Mouse (Mus musculus) MEL (cell line): ENCODE measurements around the gene Usp22. TPM values are rescaled to one million over a fixed set of nuclear protein-coding genes. Genes with fewer than 3 reads are reported as not detected.

Experiments used
- DNase-seq: peaks from one replicate; pipeline ENCODE4 v3.0.0; 2011; ENCODE audit warnings: low read depth, low spot score
- H3K27ac ChIP-seq: 2 replicates; pipeline ENCODE4 v1.5.1; 2012; ENCODE audit warnings: low read depth, mild to moderate bottlenecking, control low read depth, low read length, moderate library complexity; ENCODE audit not compliant: control insufficient read depth
- H3K27me3 ChIP-seq, 2 experiments: fragments of 150-350 bp in 1 of 2; sonication (generic) in 1 of 2; 2 replicates each; pipeline ENCODE4 v1.6.1; 2012; ENCODE audit warnings: low read length in 2 of 2, mild to moderate bottlenecking in 2 of 2, improper control_type of control experiment in 1 of 2, moderate library complexity in 1 of 2; ENCODE audit not compliant: insufficient read depth in 2 of 2, control insufficient read depth in 1 of 2
- H3K36me3 ChIP-seq, 2 experiments: 2 replicates each; pipeline ENCODE4 v1.6.1; 2012 to 2014; ENCODE audit warnings: low read length in 2 of 2, improper control_type of control experiment in 1 of 2, inconsistent platforms in 1 of 2, mild to moderate bottlenecking in 1 of 2; ENCODE audit not compliant: insufficient read depth in 2 of 2, control insufficient read depth in 1 of 2
- H3K4me1 ChIP-seq, 2 experiments: fragments of 150-350 bp in 1 of 2; sonication (generic) in 1 of 2; 2 replicates each; pipeline ENCODE4 v1.6.1; 2012; ENCODE audit warnings: low read length in 2 of 2, improper control_type of control experiment in 1 of 2, mild to moderate bottlenecking in 1 of 2; ENCODE audit not compliant: insufficient read depth in 2 of 2, control insufficient read depth in 1 of 2
- H3K4me3 ChIP-seq, 2 experiments: fragments of 150-350 bp in 1 of 2; sonication (generic) in 1 of 2; 2 replicates each; pipeline ENCODE4 v1.5.1; 2012; ENCODE audit warnings: low read depth in 2 of 2, low read length in 2 of 2, mild to moderate bottlenecking in 2 of 2, moderate library complexity in 2 of 2, control low read depth in 1 of 2, improper control_type of control experiment in 1 of 2; ENCODE audit not compliant: control insufficient read depth in 1 of 2, insufficient read depth in 1 of 2
- H3K79me2 ChIP-seq: 2 replicates; pipeline ENCODE4 v1.6.1; 2012; ENCODE audit warnings: mild to moderate bottlenecking, low read length, moderate library complexity; ENCODE audit not compliant: control insufficient read depth, poor library complexity, insufficient read depth
- H3K9ac ChIP-seq: 2 replicates; pipeline ENCODE4 v1.6.1; 2012; ENCODE audit warnings: low read depth, mild to moderate bottlenecking, control low read depth, low read length, moderate library complexity; ENCODE audit not compliant: control insufficient read depth, poor library complexity, severe bottlenecking
- H3K9me3 ChIP-seq: fragments of 150-350 bp; sonication (generic); replicated peaks from 2 replicates; pipeline ENCODE4 v1.6.1; 2012; ENCODE audit warnings: mild to moderate bottlenecking, low read length, improper control_type of control experiment, moderate library complexity; ENCODE audit not compliant: insufficient read depth
- CHD1 ChIP-seq: IDR thresholded peaks from 2 replicates; pipeline ENCODE4 v1.6.1; 2012; ENCODE audit warnings: low read depth, mild to moderate bottlenecking, inconsistent platforms, low read length, improper control_type of control experiment
- CTCF ChIP-seq, 3 experiments: IDR thresholded peaks in 2 of 3; conservative IDR thresholded peaks in 1 of 3; 2 replicates each; pipeline ENCODE4 v1.5.1; 2011 to 2012; ENCODE audit warnings: low read length in 3 of 3, low read depth in 2 of 3, mild to moderate bottlenecking in 2 of 3, improper control_type of control experiment in 1 of 3, inconsistent platforms in 1 of 3, mixed read lengths in 1 of 3, moderate library complexity in 1 of 3; ENCODE audit not compliant: control insufficient read depth in 1 of 3, insufficient read depth in 1 of 3, poor library complexity in 1 of 3, severe bottlenecking in 1 of 3
- EP300 ChIP-seq, 2 experiments: IDR thresholded peaks; 2 replicates each; pipeline ENCODE4 v1.6.1; 2011; ENCODE audit warnings: improper control_type of control experiment in 2 of 2, low read length in 2 of 2, low read depth in 1 of 2, mild to moderate bottlenecking in 1 of 2
- ETS1 ChIP-seq: IDR thresholded peaks from 2 replicates; pipeline ENCODE4 v1.6.1; 2012; ENCODE audit warnings: low read depth, mild to moderate bottlenecking, inconsistent platforms, low read length, improper control_type of control experiment, moderate library complexity
- GABPA ChIP-seq: IDR thresholded peaks from 2 replicates; pipeline ENCODE4 v1.6.1; 2012; ENCODE audit warnings: low read depth, mild to moderate bottlenecking, inconsistent platforms, low read length, improper control_type of control experiment, moderate library complexity
- HCFC1 ChIP-seq: IDR thresholded peaks from 2 replicates; pipeline ENCODE4 v1.6.1; 2012; ENCODE audit warnings: low read depth, mild to moderate bottlenecking, inconsistent platforms, low read length, improper control_type of control experiment, moderate library complexity
- JUND ChIP-seq: IDR thresholded peaks from 2 replicates; pipeline ENCODE4 v1.6.1; 2011; ENCODE audit warnings: low read depth, mild to moderate bottlenecking, improper control_type of control experiment, low read length
- KAT2A ChIP-seq: conservative IDR thresholded peaks from 2 replicates; pipeline ENCODE4 v1.6.1; 2012; ENCODE audit warnings: low read depth, low read length, improper control_type of control experiment, inconsistent platforms
- MAZ ChIP-seq: IDR thresholded peaks from 2 replicates; pipeline ENCODE4 v1.6.1; 2012; ENCODE audit warnings: low read depth, mild to moderate bottlenecking, inconsistent platforms, low read length, improper control_type of control experiment
- MXI1 ChIP-seq: IDR thresholded peaks from 2 replicates; pipeline ENCODE4 v1.6.1; 2011; ENCODE audit warnings: mild to moderate bottlenecking, low read depth, low read length, improper control_type of control experiment
- MYC ChIP-seq: IDR thresholded peaks from 2 replicates; pipeline ENCODE4 v1.6.1; 2011; ENCODE audit warnings: low read depth, mild to moderate bottlenecking, low read length, improper control_type of control experiment, moderate library complexity
- NELFE ChIP-seq: IDR thresholded peaks from 2 replicates; pipeline ENCODE4 v1.6.1; 2011; ENCODE audit warnings: low read depth, low read length, improper control_type of control experiment
- POLR2A ChIP-seq, 2 experiments: IDR thresholded peaks; 2 replicates each; pipeline ENCODE4 v1.6.1; 2011 to 2012; ENCODE audit warnings: low read length in 2 of 2, mild to moderate bottlenecking in 2 of 2, control low read depth in 1 of 2, improper control_type of control experiment in 1 of 2, low read depth in 1 of 2, moderate library complexity in 1 of 2; ENCODE audit not compliant: control insufficient read depth in 1 of 2, insufficient read depth in 1 of 2, poor library complexity in 1 of 2
- POLR2AphosphoS5 ChIP-seq: IDR thresholded peaks from 2 replicates; pipeline ENCODE4 v1.6.1; 2012; ENCODE audit warnings: low read depth, borderline replicate concordance, mild to moderate bottlenecking, inconsistent platforms, low read length, moderate library complexity, mixed read lengths
- SIN3A ChIP-seq: IDR thresholded peaks from 2 replicates; pipeline ENCODE4 v1.6.1; 2012; ENCODE audit warnings: low read length, improper control_type of control experiment, inconsistent platforms
- TAL1 ChIP-seq: IDR thresholded peaks from 2 replicates; pipeline ENCODE4 v1.6.1; 2012; ENCODE audit warnings: mild to moderate bottlenecking, inconsistent platforms, low read length, moderate library complexity, mixed read lengths
- ZNF384 ChIP-seq: IDR thresholded peaks from 2 replicates; pipeline ENCODE4 v1.6.1; 2012; ENCODE audit warnings: low read depth, mild to moderate bottlenecking, inconsistent platforms, low read length, improper control_type of control experiment
- polyA plus RNA-seq, 2 experiments: library from polyadenylated mRNA; stranded (reverse) in 1 of 2; unstranded in 1 of 2; fragments of >175 nt in 1 of 2; fragments of >200 nt in 1 of 2; gene quantifications; 2 replicates each; pipeline versions ENCODE4 v1.2.1 to v1.2.4; 2012; ENCODE audit warnings: low replicate concordance in 2 of 2, low read depth in 1 of 2; ENCODE audit not compliant: insufficient read length in 2 of 2, insufficient read depth in 1 of 2, missing spikeins in 1 of 2
- total RNA-seq: library from RNA; depleted of rRNA; stranded (reverse); fragments of 300-350 nt; gene quantifications from 2 replicates; pipeline ENCODE4 v1.2.3, GENCODE M21; 2012

The Usp22 gene
- total and polyA plus RNA-seq, 3 experiments = 36.5 to 646 (median 36.9) TPM

GRCm38 (mm10) chr11:61180361-61180760 is 5.5 kb upstream of the Usp22 start:
- peaks cover 0 to 16% of the 10 kb centered on the region in 2 experiments; a peak in 2 of 4 replicates for H3K36me3 ChIP-seq
- TF ChIP-seq JUND (no peak), CTCF (IDR thresholded peaks at IDR 0.05 in 2 of 3, conservative IDR thresholded peaks at IDR 0.05 in 1 of 3; ENCODE audit: control insufficient read depth in 1 of 3, insufficient read depth in 1 of 3, low read depth in 2 of 3, low read length in 3 of 3, poor library complexity in 1 of 3, severe bottlenecking in 1 of 3) (no peak), TAL1 (no peak), SIN3A (no peak), ETS1 (no peak), KAT2A (no peak)
- H3K9ac ChIP-seq = no peak overlapping the region
- H3K27me3 ChIP-seq = no peaks in the 10 kb centered on the region; a peak in 1 of 4 replicates
- H3K27ac ChIP-seq = no peak overlapping the region
- peaks cover 11 to 15% of the 10 kb centered on the region in 2 experiments for H3K4me1 ChIP-seq
- no peaks in the 10 kb centered on the region for H3K79me2 ChIP-seq
- H3K4me3 ChIP-seq = no peak overlapping the region
- DNase-seq = no peak
- no peaks in the 10 kb centered on the region for H3K9me3 ChIP-seq

- Histone ChIP-seq H3K36me3 (peaks cover 0 to 18% of the 10 kb centered on the region in 2 experiments; a peak in 2 of 4 replicates), H3K79me2 (peaks cover 19% of the 10 kb centered on the region), H3K27me3 (no peaks in the 10 kb centered on the region; a peak in 1 of 4 replicates), H3K4me1 (peaks cover 12 to 13% of the 10 kb centered on the region in 2 experiments), H3K27ac (peak overlapping the region; percentile 50), H3K9me3 (no peaks in the 10 kb centered on the region), H3K4me3 (peak overlapping the region; percentile 44 to 63), H3K9ac (peak overlapping the region; percentile 58)
- DNase-seq = peak; percentile 76
- TF ChIP-seq POLR2AphosphoS5 (no peak), MYC (peak; percentile 24; the same call in 1 of the 2 replicates), ETS1 (peak; percentile 59; the same call in 1 of the 2 replicates), HCFC1 (no peak), CHD1 (no peak), MXI1 (no peak), EP300 (IDR thresholded peaks at IDR 0.05; ENCODE audit: low read depth in 1 of 2, low read length in 2 of 2) (no peak; a peak in 1 of 4 replicates), GABPA (no peak)
These were observed 1.5 kb upstream of the Usp22 start for GRCm38 (mm10) chr11:61176321-61176720.

- Histone ChIP-seq H3K4me1 (peaks cover 12 to 13% of the 10 kb centered on the region in 2 experiments), H3K9me3 (no peaks in the 10 kb centered on the region), H3K27me3 (no peaks in the 10 kb centered on the region; a peak in 1 of 4 replicates), H3K9ac (peak overlapping the region; percentile 58), H3K79me2 (peaks cover 19% of the 10 kb centered on the region), H3K36me3 (peaks cover 0 to 18% of the 10 kb centered on the region in 2 experiments; a peak in 2 of 4 replicates), H3K4me3 (peak overlapping the region; percentile 44 to 63)
- no peak for DNase-seq
- no peak for TF ChIP-seq MAZ
- TF ChIP-seq ZNF384 = 0 out of 2 replicates have a peak, but pooled peaks have one; percentile 2
- TF ChIP-seq MYC = peak; percentile 21; the same call in 1 of the 2 replicates
- peak; percentile 51; the same call in 1 of the 2 replicates for TF ChIP-seq CHD1
- peak; percentile 12; the same call in 1 of the 2 replicates for TF ChIP-seq NELFE
- TF ChIP-seq MXI1 = 0 out of 2 replicates have a peak, but pooled peaks have one; percentile 13
- no peak for TF ChIP-seq POLR2A (IDR thresholded peaks at IDR 0.05; ENCODE audit: control insufficient read depth in 1 of 2, insufficient read depth in 1 of 2, low read depth in 1 of 2, low read length in 2 of 2, poor library complexity in 1 of 2)
- TF ChIP-seq, all 39 proteins: peak for 5
- H3K27ac ChIP-seq = peak overlapping the region; percentile 50
These were observed 923 bp upstream of the Usp22 start for GRCm38 (mm10) chr11:61175778-61176177.
